Mouse (Mus musculus): Measurements from ENCODE around the gene Clrn3. TPM values are rescaled to one million over a fixed set of nuclear protein-coding genes. Genes with fewer than 3 reads are reported as not detected.
"Not testable (repeated sequence)": the region's sequence is repeated elsewhere in the genome, so short reads cannot be mapped to it uniquely, and the experiment has no call there.

The Clrn3 gene
- total RNA-seq, 2 experiments from 2014 or later, result not detected

- H3K27ac ChIP-seq, result no peak overlapping the region
- no peak overlapping the region for H3K4me3 ChIP-seq
- TF ChIP-seq CTCF (IDR thresholded peaks at IDR 0.05), result no peak
- intact Hi-C loops (cut with DNase I), result no loop called here
- no peak for DNase-seq
Observed at GRCm38 (mm10) chr7:135526574-135527152, 1.8 kb downstream of the Clrn3 start.

DNA sequence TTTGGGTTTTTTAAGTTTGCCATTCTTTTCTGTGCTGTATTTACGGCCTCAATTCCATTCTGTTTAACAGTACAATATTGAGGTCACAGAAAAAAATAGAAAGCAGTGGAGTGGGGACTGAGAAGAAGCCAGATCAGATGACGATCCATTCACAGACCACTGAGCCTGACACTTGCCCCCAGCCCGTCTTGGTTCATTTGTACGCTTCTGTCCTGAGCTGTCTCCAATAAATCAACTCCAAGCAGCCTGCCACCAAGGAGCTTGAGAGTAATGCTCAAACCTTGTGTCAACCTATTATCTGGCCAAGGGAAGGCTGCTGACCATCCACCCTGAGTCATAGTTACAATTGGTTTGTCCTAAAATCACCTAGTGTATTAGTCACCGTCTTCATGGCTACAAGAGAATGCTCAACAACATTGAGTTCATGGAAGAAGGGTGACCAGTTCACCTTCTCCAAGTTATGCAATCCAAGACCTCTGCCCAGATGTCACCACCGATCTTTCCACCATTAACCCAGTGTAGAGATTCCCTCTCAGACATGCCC lies 4.0 kb downstream of the Clrn3 start:
- no peak for TF ChIP-seq CTCF (IDR thresholded peaks at IDR 0.05)
- DNase-seq, result no peak
- no peak overlapping the region for H3K4me3 ChIP-seq
- H3K27ac ChIP-seq, result no peak overlapping the region
- intact Hi-C loops (cut with DNase I), result no loop called here

GRCm38 (mm10) chr7:135523981-135524380 lies 4.5 kb downstream of the Clrn3 start:
- Histone ChIP-seq H3K4me3 (no peak overlapping the region), H3K27ac (no peak overlapping the region)
- no peak for TF ChIP-seq CTCF (IDR thresholded peaks at IDR 0.05)
- intact Hi-C loops (cut with DNase I), result no loop called here
- DNase-seq, result no peak

DNA sequence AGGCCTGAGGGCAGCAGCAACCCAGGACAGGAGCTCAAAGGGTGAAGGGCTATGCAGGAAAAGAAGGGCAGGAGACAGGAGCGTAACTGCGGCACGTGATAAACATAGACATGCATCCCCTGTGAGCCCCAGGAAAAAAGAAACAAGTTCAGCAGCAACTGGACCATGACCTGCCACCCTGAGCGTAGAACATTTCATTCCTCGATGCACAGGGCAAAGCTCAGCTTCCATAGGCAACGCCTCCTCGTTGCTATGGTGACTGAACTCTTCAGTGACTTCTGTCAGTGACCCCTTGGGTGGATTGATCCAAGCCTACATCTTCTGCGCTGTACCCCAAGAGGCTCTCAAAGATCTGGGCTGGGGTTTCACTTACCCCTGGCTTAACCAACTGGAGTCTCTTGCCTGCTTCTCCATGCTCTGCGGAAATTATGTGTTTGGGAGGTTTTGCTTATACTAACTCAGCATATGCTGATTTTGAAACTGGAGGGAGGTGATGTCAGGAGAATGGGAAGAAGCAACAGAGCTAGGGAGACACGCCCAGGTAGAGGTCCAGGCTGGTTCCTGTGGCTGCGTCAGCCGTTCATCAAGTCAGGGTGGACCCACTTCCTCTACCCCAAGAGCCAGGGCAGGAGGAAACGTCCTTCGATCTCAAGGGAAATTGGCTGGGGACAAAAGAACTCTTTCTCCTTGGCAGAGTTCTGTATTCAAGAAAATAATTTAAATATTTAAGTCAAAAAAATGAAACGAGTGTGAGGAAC lies 6.5 kb downstream of the Clrn3 start:
- intact Hi-C loops (cut with DNase I), result no loop called here
- H3K4me3 ChIP-seq, result no peak overlapping the region
- no peak for DNase-seq

GRCm38 (mm10) chr7:135520241-135520640 lies 8.2 kb downstream of the Clrn3 start:
- TF ChIP-seq CTCF (IDR thresholded peaks at IDR 0.05), result no peak
- no peak for DNase-seq

More for the DNA sequence above, 6.5 kb downstream of the Clrn3 start:
- H3K27ac ChIP-seq, result no peak overlapping the region
- TF ChIP-seq CTCF (IDR thresholded peaks at IDR 0.05), result no peak

DNA sequence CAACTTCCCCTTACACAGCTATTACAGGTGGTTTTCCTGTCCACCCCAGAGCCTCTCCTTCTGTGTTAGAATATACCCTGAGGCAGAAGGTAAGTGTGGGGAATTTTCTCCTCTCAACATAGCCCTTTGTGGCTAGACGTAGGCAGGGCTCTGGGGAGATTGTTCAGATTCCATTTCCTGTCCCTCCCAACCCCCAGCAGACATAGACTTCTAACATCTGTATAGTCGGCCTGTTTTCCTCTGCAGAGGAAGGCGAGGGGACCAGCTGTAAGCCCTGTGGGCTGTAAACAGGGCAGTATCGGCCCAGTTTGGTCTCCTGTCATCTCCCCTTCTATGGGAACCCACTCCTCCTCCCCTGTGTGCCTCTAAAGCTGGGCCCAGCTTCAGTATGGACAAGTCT lies 11.3 kb downstream of the Clrn3 start:
- H3K4me3 ChIP-seq, result no peak overlapping the region
- no peak for TF ChIP-seq CTCF (IDR thresholded peaks at IDR 0.05)
- intact Hi-C loops (cut with DNase I), result no loop called here
- H3K27ac ChIP-seq, result no peak overlapping the region
- no peak for DNase-seq

More at GRCm38 (mm10) chr7:135520241-135520640, 8.2 kb downstream of the Clrn3 start:
- intact Hi-C loops (cut with DNase I), result no loop called here
- no peak overlapping the region for H3K27ac ChIP-seq
- no peak overlapping the region for H3K4me3 ChIP-seq

DNA sequence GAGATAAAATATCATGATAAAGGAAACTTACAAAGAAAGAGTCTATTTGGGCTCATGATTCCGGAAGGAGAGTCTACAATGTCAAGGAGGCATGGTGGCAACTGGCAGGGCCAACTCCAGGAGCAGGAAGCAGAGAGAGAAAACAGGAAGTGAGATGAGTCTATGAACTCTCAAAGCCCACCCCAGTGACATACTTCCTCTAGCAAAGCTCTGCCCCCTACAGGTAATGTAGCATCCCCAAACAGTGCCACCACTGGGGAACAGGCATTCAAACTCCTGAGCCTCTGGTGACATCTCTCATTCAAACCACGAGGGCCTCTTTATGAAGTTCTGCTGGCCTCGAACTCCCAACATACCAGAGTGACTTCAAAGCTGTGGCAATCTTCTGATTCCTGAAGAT lies 16.7 kb downstream of the Clrn3 start:
- Histone ChIP-seq H3K4me3 (no peak overlapping the region), H3K27ac (no peak overlapping the region)
- no peak for DNase-seq
- no peak for TF ChIP-seq CTCF (IDR thresholded peaks at IDR 0.05)
- intact Hi-C loops (cut with DNase I), result no loop called here

DNA sequence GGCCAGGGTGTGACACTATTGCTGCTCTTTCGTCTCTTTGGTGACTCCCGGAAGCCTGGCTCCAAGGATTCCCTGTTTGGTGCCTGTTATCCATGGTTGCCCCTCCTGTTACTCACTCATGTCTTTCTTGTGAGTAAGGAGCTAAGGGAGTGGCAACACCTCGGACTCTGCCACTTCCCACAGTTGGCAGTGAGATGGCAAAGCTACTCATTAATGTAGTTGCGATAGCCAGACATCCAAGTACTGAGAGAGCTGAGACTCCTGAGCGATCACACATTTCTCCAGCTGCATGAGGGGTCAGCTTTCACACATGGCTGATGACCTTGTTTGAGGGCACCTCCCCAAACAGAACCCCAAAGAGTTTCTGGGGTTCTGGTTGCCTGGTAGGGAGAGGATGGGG lies 18.0 kb downstream of the Clrn3 start:
- intact Hi-C loops (cut with DNase I), result no loop called here
- no peak overlapping the region for H3K4me3 ChIP-seq
- no peak overlapping the region for H3K27ac ChIP-seq
- no peak for DNase-seq
- no peak for TF ChIP-seq CTCF (IDR thresholded peaks at IDR 0.05)

DNA sequence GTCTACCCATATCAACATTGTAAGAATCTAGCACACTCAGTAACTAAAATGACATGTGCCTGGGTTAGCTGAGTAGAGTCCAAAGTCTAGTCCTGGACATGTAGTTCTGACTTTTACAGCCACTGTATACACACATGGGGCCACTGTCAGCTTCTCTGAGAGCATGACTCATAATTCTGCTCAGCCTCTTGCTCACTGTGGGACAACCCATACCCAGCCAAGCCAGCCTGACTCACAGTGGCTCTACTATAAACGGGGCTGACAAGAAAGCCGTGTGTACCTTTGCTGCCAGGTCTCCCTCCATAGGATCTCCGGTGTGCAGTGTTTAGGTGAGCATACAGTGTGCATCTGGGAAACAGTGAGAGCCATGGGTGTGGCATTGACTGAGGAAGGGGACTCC lies 19.2 kb downstream of the Clrn3 start:
- H3K4me3 ChIP-seq, result no peak overlapping the region
- no peak for TF ChIP-seq CTCF (IDR thresholded peaks at IDR 0.05)
- no peak overlapping the region for H3K27ac ChIP-seq
- intact Hi-C loops (cut with DNase I), result no loop called here
- no peak for DNase-seq

- intact Hi-C loops (cut with DNase I), result no loop called here
- TF ChIP-seq CTCF (IDR thresholded peaks at IDR 0.05), result no peak
- no peak overlapping the region for H3K27ac ChIP-seq
Observed at GRCm38 (mm10) chr7:135508602-135509001, 19.9 kb downstream of the Clrn3 start.

GRCm38 (mm10) chr7:135506506-135506905 lies 21.9 kb downstream of the Clrn3 start:
- H3K4me3 ChIP-seq; H3K27ac ChIP-seq; DNase-seq; intact Hi-C loops (cut with DNase I): not testable (repeated sequence)

More at GRCm38 (mm10) chr7:135508602-135509001, 19.9 kb downstream of the Clrn3 start:
- no peak overlapping the region for H3K4me3 ChIP-seq
- DNase-seq, result no peak

- intact Hi-C loops (cut with DNase I), result no loop called here
- TF ChIP-seq CTCF (IDR thresholded peaks at IDR 0.05), result no peak
- no peak for DNase-seq
- Histone ChIP-seq H3K4me3 (no peak overlapping the region), H3K27ac (no peak overlapping the region)
Observed at GRCm38 (mm10) chr7:135499403-135499802, 29.1 kb downstream of the Clrn3 start.

DNA sequence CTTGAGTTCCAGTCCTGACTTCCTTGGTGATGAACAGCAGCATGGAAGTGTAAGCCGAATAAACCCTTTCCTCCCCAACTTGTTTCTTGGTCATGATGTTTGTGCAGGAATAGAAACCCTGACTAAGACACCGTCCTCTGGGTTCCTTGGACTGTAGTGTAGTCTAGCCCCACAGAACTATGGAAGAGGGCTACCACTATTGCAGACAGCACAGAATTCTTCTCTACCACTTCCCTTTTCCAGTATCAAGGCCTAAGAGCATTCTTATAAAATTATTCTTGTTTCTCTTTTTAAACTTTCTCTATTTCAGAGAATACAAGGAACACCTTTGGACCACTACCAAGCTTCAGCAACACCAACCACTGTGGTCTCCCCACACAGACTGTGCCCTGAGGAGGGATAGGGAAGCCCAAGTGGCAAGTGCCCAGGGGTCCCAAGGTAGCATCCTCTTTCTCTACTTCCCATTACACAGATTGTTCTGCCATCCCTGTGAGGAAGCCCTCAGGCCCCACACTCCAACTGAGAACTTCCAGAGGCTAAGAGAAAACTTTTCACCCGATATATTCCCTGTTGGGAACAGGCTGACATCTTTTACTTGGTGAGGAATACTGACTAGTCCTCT lies 29.8 kb downstream of the Clrn3 start:
- Histone ChIP-seq H3K4me3 (no peak overlapping the region), H3K27ac (no peak overlapping the region)
- no peak for DNase-seq
- TF ChIP-seq CTCF (IDR thresholded peaks at IDR 0.05), result no peak
- intact Hi-C loops (cut with DNase I), result no loop called here

Measured in gastrocnemius, adult 2 months (tissue).